10 mouse cellular contexts compared by ENCODE assay signal in genomic region chr9:104235751-104236150, GRCm38 (mm10). TPM values are rescaled to one million over a fixed set of nuclear protein-coding genes. Genes with fewer than 3 reads are reported as not detected.
DNase-seq lines count a peak whose midpoint lies in the region; ATAC-seq and TF ChIP-seq lines count a peak whose summit lies in the region.
"Had no signal": no experiment of that assay in that cellular context is flagged by ENCODE, and none has a peak within 500 bp of the region (broad histone marks: within the 10 kb centered on the region; RNA-seq: fewer than 3 reads in every experiment).

No protein-coding gene starts in this region.

- no peak overlapping the region for H3K4me3 ChIP-seq in heart, postnatal 0 days (ENCODE audit: low read depth, low read length)
- H3K4me3 ChIP-seq in neural tube, embryonic 15.5 days (replicated peaks), result no peak overlapping the region
- H3K4me3 ChIP-seq: erythroblast, embryonic 14.5 days; left cerebral cortex, adult 2 months had no signal

- H3K9ac ChIP-seq in heart, postnatal 0 days (replicated peaks; ENCODE audit: low read depth, low read length), result no peak overlapping the region
- no peak overlapping the region for H3K9ac ChIP-seq in neural tube, embryonic 15.5 days (replicated peaks)

- no peaks in the 10 kb centered on the region for H3K9me3 ChIP-seq in heart, postnatal 0 days (replicated peaks; ENCODE audit: control insufficient read depth, low read length)
- no peaks in the 10 kb centered on the region for H3K9me3 ChIP-seq in neural tube, embryonic 15.5 days (replicated peaks)

- no peak; the same call in 1 of the 2 replicates for ATAC-seq in heart, postnatal 0 days (ENCODE audit: insufficient read depth, low read depth)
- ATAC-seq in neural tube, embryonic 15.5 days (ENCODE audit: low FRiP score), result no peak
- no peak for ATAC-seq in megakaryocyte, adult 5-6 weeks (ENCODE audit: poor library complexity, severe bottlenecking)

- H3K27ac ChIP-seq in heart, postnatal 0 days (ENCODE audit: low read depth), result peak overlapping the region; percentile 43; the same call in 1 of the 2 replicates
- H3K27ac ChIP-seq in neural tube, embryonic 15.5 days (replicated peaks), result no peak overlapping the region
- H3K27ac ChIP-seq: left cerebral cortex, adult 2 months had no signal

- no peak for TF ChIP-seq CTCF in heart, postnatal 0 days (IDR thresholded peaks at IDR 0.05; ENCODE audit: low read depth)

- H3K36me3 ChIP-seq in heart, postnatal 0 days (replicated peaks; ENCODE audit: control insufficient read depth, insufficient read depth, low read length), result peaks cover 54% of the 10 kb centered on the region
- peaks cover 47% of the 10 kb centered on the region for H3K36me3 ChIP-seq in neural tube, embryonic 15.5 days

- peaks cover 9% of the 10 kb centered on the region; the same call in 1 of the 2 replicates for H3K4me1 ChIP-seq in heart, postnatal 0 days (ENCODE audit: control insufficient read depth, insufficient read depth)
- H3K4me1 ChIP-seq in neural tube, embryonic 15.5 days, result peaks cover 10% of the 10 kb centered on the region

- DNase-seq in layer of hippocampus, adult 11-12 months (ENCODE audit: low spot score), result peak; percentile 27
- DNase-seq in layer of hippocampus, adult 9-10 months (ENCODE audit: low spot score), result no peak
- DNase-seq in adrenal gland, adult 2 months, result peak; percentile 44
- peak; percentile 37 for DNase-seq in cerebellum, adult 11-12 months
- DNase-seq in heart, postnatal 0 days (ENCODE audit: low spot score), result peak; percentile 48
- DNase-seq in embryo, embryonic 11 days, result no peak

- H3K27me3 ChIP-seq in heart, postnatal 0 days (ENCODE audit: control insufficient read depth, insufficient read depth, low read length), result no peaks in the 10 kb centered on the region
- no peaks in the 10 kb centered on the region for H3K27me3 ChIP-seq in neural tube, embryonic 15.5 days (replicated peaks)

- no peak overlapping the region for H3K4me2 ChIP-seq in heart, postnatal 0 days (ENCODE audit: low read depth, low read length)
- no peak overlapping the region for H3K4me2 ChIP-seq in neural tube, embryonic 15.5 days

- 32% methylated on average over 5 of the region's 5 CpGs for WGBS in heart, postnatal 0 days
- WGBS in neural tube, embryonic 15.5 days, result 37% methylated on average over 5 of the region's 5 CpGs

- no peak for TF ChIP-seq EP300 in heart, postnatal 0 days (IDR thresholded peaks at IDR 0.05; ENCODE audit: low read depth)

RNA-seq across cellular contexts. Expression of gene Dnajc13, which starts 27.0 kb away (rescaled TPM):
- 10 to 100 TPM; 39.2 to 44.2 TPM for total RNA-seq in adrenal gland, adult 2 months (2021)
- 28.5 and 29.1 TPM in 2 replicates for polyA plus RNA-seq in adrenal gland, adult 2 months (2012; rRNA removed)
- 27.3 and 40.2 TPM in 2 replicates for total RNA-seq in heart, postnatal 0 days (2014; rRNA removed; ENCODE audit: low replicate concordance)
- polyA plus RNA-seq in heart, postnatal 0 days (2015; fragmentation: Nextera tagmentation; extraction: Ambion mirVana), result 7.5 and 8.5 TPM in 2 replicates
- polyA plus RNA-seq in neural tube, embryonic 15.5 days (2015; fragmentation: Nextera tagmentation; extraction: Ambion mirVana), result 18.8 and 19.3 TPM in 2 replicates
- 68.2 and 77.1 TPM in 2 replicates for total RNA-seq in megakaryocyte, adult 5-6 weeks (2015)
- 45.7 and 50.0 TPM in 2 replicates for total RNA-seq in megakaryocyte, adult 5-6 weeks (2017)

Comparison
In these comparisons a context has a peak if more than half of its experiments do, and no peak if none do; other contexts are left out.
1. DNase-seq: peak in layer of hippocampus, adult 11-12 months (single experiment), adrenal gland, adult 2 months (single experiment), cerebellum, adult 11-12 months (single experiment) and heart, postnatal 0 days (single experiment); none in layer of hippocampus, adult 9-10 months (single experiment) and embryo, embryonic 11 days (single experiment).